9 mouse cellular contexts compared by ENCODE assay signal in genomic region chr6:64728499-64729198, GRCm38 (mm10). TPM values are rescaled to one million over a fixed set of nuclear protein-coding genes. Genes with fewer than 3 reads are reported as not detected.
DNase-seq lines count a peak whose midpoint lies in the region; ATAC-seq and TF ChIP-seq lines count a peak whose summit lies in the region.
"Had no signal": no experiment of that assay in that cellular context is flagged by ENCODE, and none has a peak within 500 bp of the region (broad histone marks: within the 10 kb centered on the region; RNA-seq: fewer than 3 reads in every experiment).

Atoh1 (plus strand) TSS chr6:64729125.

- ATAC-seq in megakaryocyte, adult 5-6 weeks (ENCODE audit: poor library complexity, severe bottlenecking), result no peak
- ATAC-seq in forebrain, embryonic 15.5 days (replicated peaks), result peak; percentile 83
- ATAC-seq in intestine, postnatal 0 days, result peak; percentile 61
- ATAC-seq in liver, embryonic 16.5 days (ENCODE audit: low read depth), result no peak
- ATAC-seq in neural tube, embryonic 15.5 days (ENCODE audit: low FRiP score), result peak; percentile 56
- no peak for ATAC-seq in inflammation-experienced regulatory T-cells, adult 6 months

- no peak for DNase-seq in layer of hippocampus, postnatal 14 days (ENCODE audit: low spot score in 2 of 2)

- TF ChIP-seq CTCF in intestine, postnatal 0 days (IDR thresholded peaks at IDR 0.05; ENCODE audit: low read depth), result no peak

- no peaks in the 10 kb centered on the region for H3K36me3 ChIP-seq in megakaryocyte, embryonic 14.5 days (replicated peaks; ENCODE audit: low read length)
- no peaks in the 10 kb centered on the region for H3K36me3 ChIP-seq in forebrain, embryonic 15.5 days
- no peaks in the 10 kb centered on the region for H3K36me3 ChIP-seq in intestine, postnatal 0 days (ENCODE audit: control insufficient read depth, insufficient read depth)
- no peaks in the 10 kb centered on the region for H3K36me3 ChIP-seq in liver, embryonic 16.5 days (ENCODE audit: control insufficient read depth, insufficient read depth)
- no peaks in the 10 kb centered on the region for H3K36me3 ChIP-seq in neural tube, embryonic 15.5 days

- H3K9me3 ChIP-seq in megakaryocyte, embryonic 14.5 days, result peaks cover 14% of the 10 kb centered on the region; the same call in 1 of the 2 replicates
- no peaks in the 10 kb centered on the region for H3K9me3 ChIP-seq in forebrain, embryonic 15.5 days
- no peaks in the 10 kb centered on the region for H3K9me3 ChIP-seq in intestine, postnatal 0 days (ENCODE audit: control insufficient read depth)
- no peaks in the 10 kb centered on the region for H3K9me3 ChIP-seq in liver, embryonic 16.5 days (replicated peaks; ENCODE audit: control insufficient read depth, low read length)
- no peaks in the 10 kb centered on the region for H3K9me3 ChIP-seq in neural tube, embryonic 15.5 days (replicated peaks)

- peaks cover 29% of the 10 kb centered on the region for H3K4me1 ChIP-seq in megakaryocyte, embryonic 14.5 days
- peaks cover 31% of the 10 kb centered on the region for H3K4me1 ChIP-seq in forebrain, embryonic 15.5 days
- H3K4me1 ChIP-seq in intestine, postnatal 0 days (replicated peaks; ENCODE audit: control insufficient read depth, insufficient read depth, low read length), result no peaks in the 10 kb centered on the region; the same call in 1 of the 2 replicates
- no peaks in the 10 kb centered on the region for H3K4me1 ChIP-seq in liver, embryonic 16.5 days (ENCODE audit: control insufficient read depth, low read depth, low read length)
- peaks cover 28% of the 10 kb centered on the region for H3K4me1 ChIP-seq in neural tube, embryonic 15.5 days

- H3K27ac ChIP-seq in forebrain, embryonic 15.5 days (replicated peaks), result no peak within 1 kb of the TSS
- H3K27ac ChIP-seq in intestine, postnatal 0 days (ENCODE audit: low read depth, low read length), result no peak within 1 kb of the TSS; the same call in 1 of the 2 replicates
- no peak within 1 kb of the TSS for H3K27ac ChIP-seq in liver, embryonic 16.5 days (ENCODE audit: low read length)
- no peak within 1 kb of the TSS for H3K27ac ChIP-seq in neural tube, embryonic 15.5 days (replicated peaks)

- 0 out of 2 replicates have a peak within 1 kb of the TSS, but pooled peaks have one; percentile 24 for H3K9ac ChIP-seq in forebrain, embryonic 15.5 days (replicated peaks)
- H3K9ac ChIP-seq in intestine, postnatal 0 days (ENCODE audit: low read depth, low read length), result peak within 1 kb of the TSS; percentile 22; the same call in 1 of the 2 replicates
- no peak within 1 kb of the TSS for H3K9ac ChIP-seq in liver, embryonic 16.5 days (ENCODE audit: low read depth, low read length)
- peak within 1 kb of the TSS; percentile 23; the same call in 1 of the 2 replicates for H3K9ac ChIP-seq in neural tube, embryonic 15.5 days (replicated peaks)

- H3K4me2 ChIP-seq in forebrain, embryonic 15.5 days (replicated peaks), result peak within 1 kb of the TSS; percentile 79
- peak within 1 kb of the TSS; percentile 88 for H3K4me2 ChIP-seq in intestine, postnatal 0 days (replicated peaks; ENCODE audit: low read depth)
- H3K4me2 ChIP-seq in liver, embryonic 16.5 days (ENCODE audit: low read depth, low read length), result peak within 1 kb of the TSS; percentile 45
- peak within 1 kb of the TSS; percentile 75 for H3K4me2 ChIP-seq in neural tube, embryonic 15.5 days

- under 1% methylated on average over 34 of the region's 34 CpGs for WGBS in forebrain, embryonic 15.5 days
- WGBS in intestine, postnatal 0 days, result under 1% methylated on average over 34 of the region's 34 CpGs
- 0% methylated on average over 34 of the region's 34 CpGs for WGBS in liver, embryonic 16.5 days (ENCODE audit: insufficient replicate concordance)
- under 1% methylated on average over 34 of the region's 34 CpGs for WGBS in neural tube, embryonic 15.5 days

- H3K4me3 ChIP-seq in megakaryocyte, embryonic 14.5 days (replicated peaks), result peak within 1 kb of the TSS; percentile 88
- peak within 1 kb of the TSS; percentile 42 for H3K4me3 ChIP-seq in forebrain, embryonic 15.5 days
- peak within 1 kb of the TSS; percentile 43 for H3K4me3 ChIP-seq in intestine, postnatal 0 days (ENCODE audit: low read depth, low read length)
- H3K4me3 ChIP-seq in liver, embryonic 16.5 days (ENCODE audit: low read depth, low read length), result peak within 1 kb of the TSS; percentile 35
- peak within 1 kb of the TSS; percentile 39 for H3K4me3 ChIP-seq in neural tube, embryonic 15.5 days (replicated peaks)

- H3K27me3 ChIP-seq in megakaryocyte, embryonic 14.5 days (replicated peaks), result peaks cover 64% of the 10 kb centered on the region
- peaks cover 63% of the 10 kb centered on the region for H3K27me3 ChIP-seq in forebrain, embryonic 15.5 days
- peaks cover 66% of the 10 kb centered on the region for H3K27me3 ChIP-seq in intestine, postnatal 0 days (replicated peaks; ENCODE audit: control insufficient read depth, insufficient read depth, low read length)
- peaks cover 58% of the 10 kb centered on the region for H3K27me3 ChIP-seq in liver, embryonic 16.5 days (ENCODE audit: control insufficient read depth, insufficient read depth, low read depth, low read length)
- peaks cover 60% of the 10 kb centered on the region for H3K27me3 ChIP-seq in neural tube, embryonic 15.5 days (replicated peaks)

RNA-seq across cellular contexts. Expression of gene Atoh1, which starts in this region (rescaled TPM):
- not detected in 2 replicates for polyA plus RNA-seq in megakaryocyte, embryonic 14.5 days (2012; ENCODE audit: insufficient read depth, low replicate concordance)
- not detected in 2 replicates for total RNA-seq in megakaryocyte, adult 5-6 weeks (2015)
- total RNA-seq in megakaryocyte, adult 5-6 weeks (2017), result not detected in 2 replicates
- 0.26 TPM in 1 of 2 replicates, not detected in the other for polyA plus RNA-seq in forebrain, embryonic 15.5 days (2015; fragmentation: Nextera tagmentation; extraction: Ambion mirVana)
- 5.2 and 8.4 TPM in 2 replicates for polyA plus RNA-seq in intestine, postnatal 0 days (2015; fragmentation: Nextera tagmentation; extraction: Ambion mirVana)
- not detected in 2 replicates for polyA plus RNA-seq in liver, embryonic 16.5 days (2015; fragmentation: Nextera tagmentation; extraction: Ambion mirVana)
- 0.52 and 0.57 TPM in 2 replicates for polyA plus RNA-seq in neural tube, embryonic 15.5 days (2015; fragmentation: Nextera tagmentation; extraction: Ambion mirVana)
- polyA plus RNA-seq in inflammation-experienced regulatory T-cells, adult 6 months (2017; shearing (Covaris generic)), result not detected
- total RNA-seq in layer of hippocampus, postnatal 14 days (2021), result not detected
- total RNA-seq: left cerebral cortex, postnatal 10 days had no signal

Comparison
In these comparisons a context has a peak if more than half of its experiments do, and no peak if none do; other contexts are left out.
1. Peak in ATAC-seq, H3K4me3 ChIP-seq, H3K9ac ChIP-seq and H3K4me2 ChIP-seq in forebrain, embryonic 15.5 days; RNA of the gene not detected or under 1 TPM.
2. Peak in ATAC-seq, H3K4me3 ChIP-seq, H3K9ac ChIP-seq and H3K4me2 ChIP-seq in neural tube, embryonic 15.5 days; RNA of the gene not detected or under 1 TPM.
3. H3K4me3 ChIP-seq: peak in every context shown above with its lines; median percentile 88 in megakaryocyte, embryonic 14.5 days; 43 in intestine, postnatal 0 days; 42 in forebrain, embryonic 15.5 days; 39 in neural tube, embryonic 15.5 days; 35 in liver, embryonic 16.5 days.